Mouse (Mus musculus) heart, postnatal 0 days (tissue): ENCODE results near the gene Fgd4.

Experiments used
- CTCF ChIP-seq: IDR thresholded peaks from 2 replicates; pipeline ENCODE4 v1.5.1; 2016; ENCODE audit warnings: antibody characterized with exemption, control low read depth, low read depth
- EP300 ChIP-seq: IDR thresholded peaks from 2 replicates; pipeline ENCODE4 v1.6.1; 2016; ENCODE audit warnings: antibody characterized with exemption, low read depth

- TF ChIP-seq CTCF (no peak), EP300 (no peak)
Observed at GRCm38 (mm10) chr16:16566215-16566614, 34.1 kb downstream of the Fgd4 start.
